Mouse (Mus musculus) neural tube, embryonic 12.5 days (tissue): ENCODE results near the gene Cbr1. TPM values are rescaled to one million over a fixed set of nuclear protein-coding genes. Genes with fewer than 3 reads are reported as not detected.

ENCODE experiments used
- ATAC-seq: fragments of 200-750 bp; cut with Nextera tagmentation; 2 replicates; pipeline ENCODE4 v1.8.0; 2017; ENCODE audit warnings: low read depth, mild to moderate bottlenecking, moderate TSS enrichment, moderate library complexity; ENCODE audit not compliant: low FRiP score
- H3K27ac ChIP-seq: fragments of 300-500 bp; sonication (generic); 2 replicates; pipeline ENCODE4 v1.5.1; 2016
- H3K27me3 ChIP-seq: fragments of 300-500 bp; sonication (generic); replicated peaks from 2 replicates; pipeline ENCODE4 v1.6.1; 2016; ENCODE audit warnings: mild to moderate bottlenecking
- H3K36me3 ChIP-seq: fragments of 300-500 bp; sonication (generic); 2 replicates; pipeline ENCODE4 v1.6.1; 2016; ENCODE audit warnings: mild to moderate bottlenecking
- H3K4me1 ChIP-seq: fragments of 300-500 bp; sonication (generic); 2 replicates; pipeline ENCODE4 v1.6.1; 2016
- H3K4me2 ChIP-seq: fragments of 300-500 bp; sonication (generic); replicated peaks from 2 replicates; pipeline ENCODE4 v1.6.1; 2016; ENCODE audit warnings: mild to moderate bottlenecking
- H3K4me3 ChIP-seq: fragments of 300-500 bp; sonication (generic); 2 replicates; pipeline ENCODE4 v1.5.1; 2016
- H3K9ac ChIP-seq: fragments of 300-500 bp; sonication (generic); 2 replicates; pipeline ENCODE4 v1.6.1; 2016; ENCODE audit warnings: mild to moderate bottlenecking
- H3K9me3 ChIP-seq: fragments of 300-500 bp; sonication (generic); 2 replicates; pipeline ENCODE4 v1.6.1; 2016; ENCODE audit warnings: mild to moderate bottlenecking
- WGBS: fragments of 180-500 bp; shearing (Covaris S2); methylation state at CpG from one replicate; pipeline ENCODE4 v1.1.7; 2016; 5-methylcytosine and 5-hydroxymethylcytosine counted together
- polyA plus RNA-seq: library from polyadenylated mRNA; unstranded; fragments of >200 nt; fragmentation: Nextera tagmentation; extraction: Ambion mirVana; gene quantifications from 2 replicates; pipeline ENCODE4 v1.2.1, GENCODE M21; 2016

The Cbr1 gene
- polyA plus RNA-seq, 1 experiment from 2014 or later = 125 TPM

DNA sequence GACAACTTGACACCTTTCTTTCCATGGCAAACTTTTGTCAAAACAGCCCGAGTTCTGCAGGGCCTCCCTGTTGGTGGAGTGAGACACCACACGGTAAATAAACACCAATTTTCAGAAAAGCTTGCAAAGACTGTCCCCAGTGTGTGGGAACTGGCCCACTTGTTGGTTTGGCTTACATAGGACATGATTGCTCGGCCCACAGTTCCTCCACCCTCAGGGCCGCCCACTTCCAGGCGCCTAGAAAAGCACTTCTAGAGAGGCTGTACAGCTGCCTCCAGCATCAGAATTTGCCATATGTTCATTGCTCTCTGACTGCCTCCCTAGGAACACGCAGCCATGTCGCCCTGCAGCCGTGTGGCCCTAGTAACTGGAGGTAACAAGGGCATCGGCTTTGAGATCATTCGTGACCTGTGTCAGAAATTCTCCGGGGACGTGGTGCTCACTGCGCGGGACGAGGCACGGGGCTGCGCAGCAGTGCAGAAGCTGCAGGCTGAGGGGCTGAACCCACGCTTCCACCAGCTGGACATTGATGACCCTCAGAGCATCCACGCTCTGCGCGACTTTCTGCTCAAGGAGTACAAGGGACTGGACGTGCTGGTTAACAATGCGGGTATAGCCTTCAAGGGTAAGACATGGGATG, 22.2 kb downstream of the Cbr1 start, which contains the start of gene Gm5678:
Gene Gm5678 (plus strand): TSS at position 337 of the 640 bp plus-strand sequence.
- no peaks in the 10 kb centered on the region for H3K4me1 ChIP-seq
- H3K27ac ChIP-seq = no peak within 1 kb of the TSS
- no peak for ATAC-seq
- H3K4me2 ChIP-seq = no peak within 1 kb of the TSS
- H3K9ac ChIP-seq = no peak within 1 kb of the TSS
- H3K27me3 ChIP-seq = no peaks in the 10 kb centered on the region
- H3K36me3 ChIP-seq = no peaks in the 10 kb centered on the region
- H3K4me3 ChIP-seq = no peak within 1 kb of the TSS
- 81% methylated on average over 23 of the region's 23 CpGs for WGBS
- H3K9me3 ChIP-seq = no peaks in the 10 kb centered on the region

DNA sequence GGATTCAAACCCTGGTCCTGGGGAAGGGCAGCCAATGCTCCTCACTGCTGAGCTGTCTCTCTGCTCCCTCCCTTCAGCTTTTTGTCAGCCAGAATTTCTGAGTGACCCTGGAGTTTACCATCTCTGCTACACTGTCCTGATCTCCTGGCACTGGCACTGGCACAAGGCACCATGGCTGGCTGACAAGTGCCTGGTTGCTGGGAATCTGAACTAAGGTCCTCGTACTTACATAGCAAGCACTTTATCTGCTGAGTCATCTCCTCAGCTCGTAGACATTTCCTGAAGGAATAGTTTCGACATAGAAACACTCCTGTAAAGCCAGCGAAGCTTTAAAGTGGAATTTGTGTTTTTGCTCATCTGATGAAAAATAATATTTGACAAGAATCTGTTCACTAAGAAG, 38.4 kb downstream of the Cbr1 start:
- no peaks in the 10 kb centered on the region for H3K36me3 ChIP-seq
- H3K27me3 ChIP-seq = no peaks in the 10 kb centered on the region
- no peak overlapping the region for H3K9ac ChIP-seq

DNA sequence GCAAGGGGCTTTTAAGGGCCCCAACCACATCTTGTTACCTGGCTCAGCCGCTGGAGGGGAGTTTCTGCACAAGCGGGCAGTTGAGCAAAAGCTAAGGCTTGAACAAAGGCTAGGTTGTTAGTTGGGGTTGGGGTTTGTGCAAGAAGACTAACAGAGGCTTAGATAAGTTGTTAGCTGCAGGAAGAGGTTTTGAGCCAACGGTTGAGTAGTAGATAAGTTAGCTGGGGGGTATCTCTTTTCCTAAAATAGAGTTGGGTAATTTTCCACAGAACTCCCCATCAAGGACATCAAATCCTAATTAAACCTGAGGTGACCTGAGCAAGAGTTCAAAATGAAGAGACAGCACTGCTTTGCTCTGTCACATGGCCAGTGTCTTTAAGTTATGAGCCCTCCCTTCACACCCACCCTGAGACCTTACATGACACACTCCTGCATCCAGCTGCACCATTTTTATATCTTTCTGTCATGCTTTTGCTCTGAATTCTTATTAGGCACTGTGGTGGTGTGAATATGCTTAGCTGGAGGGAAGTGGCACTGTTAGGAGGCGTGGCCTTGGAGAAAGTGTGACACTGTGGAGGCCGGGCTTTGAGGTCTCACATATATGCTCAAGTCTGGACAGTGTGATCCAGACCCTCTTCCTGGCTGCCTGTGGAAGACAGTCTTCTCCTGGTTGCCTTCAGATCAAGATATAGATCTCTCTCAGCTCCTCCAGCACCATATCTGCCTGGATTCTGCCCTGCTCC, 43.0 kb downstream of the Cbr1 start:
- H3K4me1 ChIP-seq = no peaks in the 10 kb centered on the region
- no peak overlapping the region for H3K4me3 ChIP-seq
- ATAC-seq = no peak
- no peak overlapping the region for H3K4me2 ChIP-seq
- 80% methylated on average over 5 of the region's 5 CpGs for WGBS
- H3K27me3 ChIP-seq = no peaks in the 10 kb centered on the region
- no peaks in the 10 kb centered on the region for H3K36me3 ChIP-seq
- H3K9me3 ChIP-seq = no peaks in the 10 kb centered on the region
- H3K9ac ChIP-seq = no peak overlapping the region
- no peak overlapping the region for H3K27ac ChIP-seq

More for the DNA sequence above, 38.4 kb downstream of the Cbr1 start:
- no peak overlapping the region for H3K4me3 ChIP-seq
- H3K4me1 ChIP-seq = no peaks in the 10 kb centered on the region
- no peaks in the 10 kb centered on the region for H3K9me3 ChIP-seq
- 85% methylated on average over 4 of the region's 4 CpGs for WGBS
- ATAC-seq = no peak
- H3K4me2 ChIP-seq = no peak overlapping the region
- H3K27ac ChIP-seq = no peak overlapping the region

Other genes with a start within 250 kb of the Cbr1 start
- gene Setd4, start 1.8 kb upstream of the Cbr1 start, polyA plus RNA-seq = 14.3 and 14.4 TPM in 2 replicates
- gene Gm5678, start 22.2 kb downstream of the Cbr1 start, polyA plus RNA-seq = not detected in 2 replicates
- gene Cbr3, start 77.4 kb downstream of the Cbr1 start, polyA plus RNA-seq = 0.79 and 1.1 TPM in 2 replicates
- 22.5 and 27.1 TPM in 2 replicates for gene Dop1b, start 106.1 kb downstream of the Cbr1 start, polyA plus RNA-seq
- gene Morc3, start 226.3 kb downstream of the Cbr1 start, polyA plus RNA-seq = 33.2 and 33.5 TPM in 2 replicates